Mouse (Mus musculus) central nervous system, embryonic 14 days (tissue): Measurements from ENCODE around the gene Vmn1r197. TPM values are rescaled to one million over a fixed set of nuclear protein-coding genes. Genes with fewer than 3 reads are reported as not detected.

ENCODE experiments used
- polyA plus RNA-seq: library from polyadenylated mRNA; depleted of rRNA; stranded (reverse); fragments of >200 nt; gene quantifications from 2 replicates; pipeline ENCODE4 v1.2.3, GENCODE M21; 2012; rRNA removed

The Vmn1r197 gene
- polyA plus RNA-seq = not detected in 2 replicates

DNA sequence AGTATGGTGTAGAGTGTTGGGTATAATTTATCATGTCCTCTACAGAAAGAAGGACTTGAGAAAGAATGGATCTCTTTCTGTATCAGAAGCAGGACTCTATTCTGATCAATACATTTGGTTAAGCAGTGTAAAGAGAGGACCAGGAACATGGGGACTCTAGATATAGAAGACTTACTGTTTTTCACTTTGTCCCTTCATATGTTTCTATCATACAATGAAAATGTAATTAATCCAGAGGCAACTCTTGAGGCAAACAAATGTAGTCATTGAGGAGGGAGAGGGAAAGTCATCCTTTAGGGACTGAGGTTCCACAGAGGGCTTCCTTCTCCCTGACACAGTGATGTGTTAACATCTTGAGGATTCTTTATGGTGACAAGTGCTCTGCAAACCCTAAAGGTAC lies at the start of gene Vmn1r197:
Gene Vmn1r197 (plus strand): TSS at position 301 of the 400 bp plus-strand sequence.

DNA sequence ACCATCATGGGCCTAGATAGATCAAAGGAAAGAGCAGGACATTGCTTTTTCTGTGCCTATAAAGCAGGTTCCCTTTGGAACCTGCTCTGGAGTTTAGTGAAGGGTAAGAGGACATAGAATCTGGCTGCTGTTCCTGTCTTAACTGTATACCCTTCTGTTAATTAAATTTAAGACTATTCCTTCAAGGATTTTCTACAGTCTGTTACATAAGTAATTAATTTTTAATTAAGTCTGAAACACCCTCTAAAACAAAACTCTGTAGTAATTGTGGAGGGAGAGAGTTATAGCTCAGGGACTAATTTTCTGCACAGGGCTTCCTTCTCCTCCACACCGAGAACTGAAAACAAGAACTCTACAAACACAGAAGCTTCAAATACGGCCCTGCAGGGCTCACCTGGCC lies 34.8 kb upstream of the Vmn1r197 start, which contains the start of gene Vmn1r196:
Gene Vmn1r196 (plus strand): TSS at position 301 of the 400 bp plus-strand sequence.

DNA sequence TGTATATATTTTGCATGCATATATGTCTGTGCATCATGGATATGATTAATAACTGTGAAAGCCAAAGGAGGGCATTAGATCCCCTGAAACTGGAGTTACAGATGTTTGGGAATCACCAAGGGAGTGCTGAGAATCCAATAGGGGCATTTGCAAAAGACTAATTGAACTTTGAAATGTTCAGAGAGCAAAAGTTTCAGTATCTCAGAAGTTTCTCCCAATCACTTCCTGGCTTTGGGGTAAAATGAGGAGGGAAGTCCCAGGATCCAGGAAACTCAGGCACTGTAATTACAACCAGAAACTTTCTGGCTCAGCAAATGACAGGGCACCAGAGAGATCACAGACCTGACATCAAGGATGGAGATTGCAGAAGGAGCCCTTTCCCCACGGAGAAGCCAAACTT lies 25.7 kb downstream of the Vmn1r197 start, which contains the start of gene Vmn1r198:
Gene Vmn1r198 (plus strand): TSS at position 301 of the 400 bp plus-strand sequence.

DNA sequence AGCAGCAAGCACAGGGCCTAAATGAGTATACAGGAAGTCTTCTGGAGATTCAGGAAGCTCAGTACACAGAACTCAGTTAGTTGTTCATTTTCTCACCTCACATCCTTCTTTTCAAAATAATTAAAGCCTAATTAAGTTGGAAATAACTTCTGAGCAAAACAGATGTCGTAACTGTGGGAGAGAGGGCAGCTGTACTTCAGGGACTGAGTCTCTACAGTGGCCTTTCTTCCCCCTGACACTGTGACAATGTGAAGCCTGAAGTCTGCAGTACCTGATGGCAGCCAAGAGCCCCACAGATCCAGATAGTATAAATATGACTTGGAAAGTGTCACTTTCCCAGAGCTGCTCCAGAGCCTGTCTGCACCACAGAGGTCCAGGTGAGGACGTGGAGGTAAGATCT lies 55.1 kb downstream of the Vmn1r197 start, which contains the start of gene Vmn1r199:
Gene Vmn1r199 (plus strand): TSS at position 301 of the 400 bp plus-strand sequence.

Other genes starting within 250 kb of the Vmn1r197 start
- under 0.01 TPM in 1 of 2 replicates, not detected in the other for gene Vmn1r188, start 240.1 kb upstream of the Vmn1r197 start, polyA plus RNA-seq
- not detected in 2 replicates for gene Vmn1r189, start 218.8 kb upstream of the Vmn1r197 start, polyA plus RNA-seq
- not detected in 2 replicates for gene Vmn1r191, start 140.6 kb upstream of the Vmn1r197 start, polyA plus RNA-seq
- gene Vmn1r192, start 133.4 kb upstream of the Vmn1r197 start, polyA plus RNA-seq = not detected in 2 replicates
- not detected in 2 replicates for gene Vmn1r193, start 101.4 kb upstream of the Vmn1r197 start, polyA plus RNA-seq
- gene Vmn1r194, start 80.4 kb upstream of the Vmn1r197 start, polyA plus RNA-seq = not detected in 2 replicates
- gene Vmn1r195, start 54.1 kb upstream of the Vmn1r197 start, polyA plus RNA-seq = not detected in 2 replicates
- not detected in 2 replicates for gene Vmn1r196, start 34.7 kb upstream of the Vmn1r197 start, polyA plus RNA-seq
- not detected in 2 replicates for gene Vmn1r198, start 25.8 kb downstream of the Vmn1r197 start, polyA plus RNA-seq
- not detected in 2 replicates for gene Vmn1r199, start 55.2 kb downstream of the Vmn1r197 start, polyA plus RNA-seq
- gene Vmn1r200, start 65.8 kb downstream of the Vmn1r197 start, polyA plus RNA-seq = not detected in 2 replicates
- not detected in 2 replicates for gene Vmn1r201, start 147.3 kb downstream of the Vmn1r197 start, polyA plus RNA-seq
- 0.01 TPM in 2 replicates for gene Vmn1r202, start 180.8 kb downstream of the Vmn1r197 start, polyA plus RNA-seq
- not detected in 2 replicates for gene Vmn1r203, start 193.5 kb downstream of the Vmn1r197 start, polyA plus RNA-seq
- gene Vmn1r204, start 228.6 kb downstream of the Vmn1r197 start, polyA plus RNA-seq = not detected in 2 replicates